Mouse (Mus musculus) forebrain, postnatal 0 days (tissue): ENCODE data around the gene Vipas39. TPM values are rescaled to one million over a fixed set of nuclear protein-coding genes. Genes with fewer than 3 reads are reported as not detected.

Experiments
- ATAC-seq: fragments of 200-750 bp; cut with Nextera tagmentation; 2 replicates; pipeline ENCODE4 v1.8.0; 2017; ENCODE audit warnings: mild to moderate bottlenecking, moderate library complexity
- DNase-seq: peaks from one replicate; pipeline ENCODE4 v3.0.0-alpha.2; 2015
- H3K27ac ChIP-seq: fragments of 300-500 bp; sonication (generic); 2 replicates; pipeline ENCODE4 v1.5.1; 2014; ENCODE audit warnings: low read depth, mild to moderate bottlenecking, antibody characterized with exemption, low read length, moderate library complexity, mixed read lengths
- H3K27me3 ChIP-seq: fragments of 300-500 bp; sonication (generic); 2 replicates; pipeline ENCODE4 v1.6.1; 2014; ENCODE audit warnings: mild to moderate bottlenecking, low read length, mixed read lengths; ENCODE audit not compliant: insufficient read depth
- H3K36me3 ChIP-seq: fragments of 300-500 bp; sonication (generic); 2 replicates; pipeline ENCODE4 v1.6.1; 2014; ENCODE audit warnings: mild to moderate bottlenecking, moderate library complexity; ENCODE audit not compliant: insufficient read depth
- H3K4me1 ChIP-seq: fragments of 300-500 bp; sonication (generic); 2 replicates; pipeline ENCODE4 v1.6.1; 2014; ENCODE audit warnings: antibody characterized with exemption; ENCODE audit not compliant: insufficient read depth
- H3K4me2 ChIP-seq: fragments of 300-500 bp; sonication (generic); 2 replicates; pipeline ENCODE4 v1.6.1; 2014; ENCODE audit warnings: low read depth, mild to moderate bottlenecking, moderate library complexity
- H3K4me3 ChIP-seq: fragments of 300-500 bp; sonication (generic); 2 replicates; pipeline ENCODE4 v1.5.1; 2014; ENCODE audit warnings: low read depth, low read length, mixed read lengths
- H3K9ac ChIP-seq: fragments of 300-500 bp; sonication (generic); 2 replicates; pipeline ENCODE4 v1.6.1; 2014; ENCODE audit warnings: mild to moderate bottlenecking
- H3K9me3 ChIP-seq: fragments of 300-500 bp; sonication (generic); 2 replicates; pipeline ENCODE4 v1.6.1; 2016; ENCODE audit warnings: low read length
- CTCF ChIP-seq: sonication (generic); IDR thresholded peaks from 2 replicates; pipeline ENCODE4 v1.5.1; 2016; ENCODE audit warnings: antibody characterized with exemption, control low read depth, low read depth
- WGBS: fragments of 180-500 bp; shearing (Covaris S2); extraction: QIAGEN DNeasy Blood & Tissue Kit; methylation state at CpG from one replicate; pipeline ENCODE4 v1.1.7; 2014; 5-methylcytosine and 5-hydroxymethylcytosine counted together
- microRNA-seq, 2 experiments: library from miRNA; unstranded; fragments of <30 nt; microRNA quantifications; one replicate each; pipeline ENCODE4; 2016
- polyA plus RNA-seq: library from polyadenylated mRNA; unstranded; fragments of >200 nt; fragmentation: Nextera tagmentation; extraction: Ambion mirVana; gene quantifications from 2 replicates; pipeline ENCODE4 v1.2.1, GENCODE M21; 2015
- total RNA-seq: library from RNA; depleted of rRNA; stranded (reverse); fragments of >200 nt; gene quantifications from 2 replicates; pipeline ENCODE4 v1.2.3, GENCODE M21; 2014; rRNA removed

Gene Vipas39
- total and polyA plus RNA-seq, 2 experiments from 2014 or later = 57.7 to 79.4 TPM

DNA sequence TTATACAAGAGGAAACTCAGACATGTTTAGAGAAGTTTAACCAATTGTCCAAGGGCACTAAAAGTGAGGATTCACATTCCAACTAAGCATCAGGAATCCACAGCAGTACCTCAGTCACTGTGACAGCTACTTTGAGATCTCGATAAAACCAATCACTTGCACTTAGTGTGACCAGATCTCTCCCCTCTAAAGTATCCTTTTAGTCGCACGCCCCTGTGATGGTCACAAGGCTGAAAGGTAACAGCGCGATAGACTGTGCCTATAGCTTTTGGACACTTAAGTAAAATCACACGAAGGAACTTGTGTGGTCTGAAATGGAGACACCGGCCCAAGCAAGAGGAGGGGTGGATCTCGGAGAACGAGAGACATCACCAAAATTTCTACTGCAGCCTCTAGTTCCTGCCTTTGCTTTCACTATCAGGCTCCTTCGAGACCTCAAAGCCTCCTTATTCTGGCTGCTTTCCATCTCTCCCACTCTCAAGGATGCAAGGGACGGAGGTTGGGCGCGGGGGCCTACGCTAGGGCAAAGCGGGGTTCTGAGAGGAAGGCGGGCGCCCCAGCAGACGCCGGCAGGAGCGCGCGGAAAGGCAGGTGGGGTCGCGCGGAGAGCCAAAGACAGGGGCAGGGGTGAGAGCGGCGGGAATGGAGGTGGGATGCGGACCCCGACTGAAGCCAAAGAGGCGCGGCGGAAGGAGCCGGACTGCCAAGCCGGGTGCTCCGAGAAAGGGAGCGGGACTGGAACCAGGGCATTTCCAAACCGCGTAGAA is 66.7 kb downstream of the Vipas39 start, which contains the start of gene Samd15:
Gene Samd15 (plus strand): TSS at position 518 of the 767 bp plus-strand sequence.
- no peaks in the 10 kb centered on the region for H3K36me3 ChIP-seq
- ATAC-seq (peak; percentile 56), DNase-seq (peak; percentile 60)
- no peaks in the 10 kb centered on the region for H3K27me3 ChIP-seq
- peaks cover 8% of the 10 kb centered on the region; the same call in 1 of the 2 replicates for H3K4me1 ChIP-seq
- no peaks in the 10 kb centered on the region for H3K9me3 ChIP-seq
- 2% methylated on average over 36 of the region's 38 CpGs for WGBS
- H3K4me3 ChIP-seq = peak within 1 kb of the TSS; percentile 91
- no peak for TF ChIP-seq CTCF
- H3K27ac ChIP-seq = peak within 1 kb of the TSS; percentile 95
- H3K4me2 ChIP-seq = peak within 1 kb of the TSS; percentile 81
- H3K9ac ChIP-seq = peak within 1 kb of the TSS; percentile 92

DNA sequence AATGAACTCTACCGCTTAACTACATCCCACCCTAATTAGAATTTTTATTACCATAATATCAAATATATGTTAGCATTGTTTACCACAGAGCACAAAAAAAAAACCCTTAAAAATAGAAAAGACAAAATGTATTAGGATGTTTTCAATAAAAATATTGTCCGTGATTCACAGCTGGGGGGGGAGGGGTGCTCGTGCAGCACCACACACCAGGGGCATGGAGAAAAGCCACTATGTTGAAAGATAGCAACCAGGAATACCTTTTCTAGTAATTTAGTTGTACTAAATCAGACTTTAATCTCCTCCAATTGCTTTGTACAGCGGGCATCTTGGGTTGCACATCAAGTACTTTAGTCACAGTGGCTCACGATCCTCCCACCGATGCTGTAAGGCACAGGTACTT is 67.3 kb downstream of the Vipas39 start:
- H3K4me2 ChIP-seq = peak overlapping the region; percentile 81
- DNase-seq (no peak), ATAC-seq (no peak)
- peaks cover 8% of the 10 kb centered on the region; the same call in 1 of the 2 replicates for H3K4me1 ChIP-seq
- no peaks in the 10 kb centered on the region for H3K9me3 ChIP-seq
- 42% methylated on average over 6 of the region's 6 CpGs for WGBS
- no peak for TF ChIP-seq CTCF
- H3K9ac ChIP-seq = peak overlapping the region; percentile 92
- H3K27me3 ChIP-seq = no peaks in the 10 kb centered on the region
- H3K36me3 ChIP-seq = no peaks in the 10 kb centered on the region
- H3K27ac ChIP-seq = no peak overlapping the region
- peak overlapping the region; percentile 91 for H3K4me3 ChIP-seq

DNA sequence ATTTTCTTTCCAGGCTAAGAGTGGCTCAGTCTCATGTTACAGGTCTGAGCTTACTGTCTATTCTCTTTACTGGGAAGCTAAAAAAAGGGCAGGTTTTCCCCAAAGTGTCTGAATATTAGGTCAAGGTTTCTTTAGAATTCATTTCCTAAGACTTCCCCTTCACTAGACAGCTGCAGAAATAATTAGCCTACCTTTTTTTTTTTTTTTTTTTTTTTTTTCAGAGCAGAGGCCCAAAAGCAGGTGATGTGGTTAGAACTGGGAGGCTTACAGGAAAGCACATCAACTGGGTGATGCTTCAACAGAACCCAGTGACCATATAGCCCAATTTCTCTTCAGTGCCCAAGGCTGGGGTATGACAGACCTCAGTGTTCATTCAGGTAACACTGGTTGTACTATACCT is 69.7 kb downstream of the Vipas39 start:
- H3K4me1 ChIP-seq = peaks cover 8% of the 10 kb centered on the region; the same call in 1 of the 2 replicates
- DNase-seq (no peak), ATAC-seq (no peak)
- H3K36me3 ChIP-seq = no peaks in the 10 kb centered on the region
- no peak for TF ChIP-seq CTCF
- H3K4me2 ChIP-seq = no peak overlapping the region
- H3K9me3 ChIP-seq = no peaks in the 10 kb centered on the region
- H3K9ac ChIP-seq = no peak overlapping the region
- H3K27me3 ChIP-seq = no peaks in the 10 kb centered on the region
- no peak overlapping the region for H3K4me3 ChIP-seq
- no peak overlapping the region for H3K27ac ChIP-seq

DNA sequence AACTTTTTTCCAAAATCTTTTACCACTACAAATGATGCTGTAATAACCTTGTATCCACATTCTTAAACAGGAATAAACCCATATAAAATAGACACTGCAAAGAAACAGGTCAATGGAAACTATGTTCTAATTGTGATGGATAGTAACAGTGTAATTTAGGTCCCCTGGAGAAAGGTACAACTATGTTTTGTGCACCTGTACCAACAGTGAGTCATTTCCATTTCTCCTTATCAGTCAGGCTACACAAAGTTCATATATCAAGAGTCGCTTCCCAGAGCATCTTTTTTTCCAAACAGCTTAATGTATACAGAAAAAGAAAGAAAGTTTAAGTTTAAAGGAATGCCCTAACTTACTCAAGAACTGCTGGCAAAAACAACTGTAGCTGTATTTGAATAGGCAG is 71.0 kb downstream of the Vipas39 start:
- no peaks in the 10 kb centered on the region for H3K27me3 ChIP-seq
- no peak for ATAC-seq
- TF ChIP-seq CTCF = no peak
- no peak overlapping the region for H3K27ac ChIP-seq
- no peaks in the 10 kb centered on the region for H3K36me3 ChIP-seq
- no peak for DNase-seq
- WGBS = 84% methylated on average over 1 of the region's 1 CpGs
- H3K4me3 ChIP-seq = no peak overlapping the region
- peaks cover 5% of the 10 kb centered on the region; the same call in 1 of the 2 replicates for H3K4me1 ChIP-seq
- no peak overlapping the region for H3K9ac ChIP-seq
- no peaks in the 10 kb centered on the region for H3K9me3 ChIP-seq
- no peak overlapping the region for H3K4me2 ChIP-seq

DNA sequence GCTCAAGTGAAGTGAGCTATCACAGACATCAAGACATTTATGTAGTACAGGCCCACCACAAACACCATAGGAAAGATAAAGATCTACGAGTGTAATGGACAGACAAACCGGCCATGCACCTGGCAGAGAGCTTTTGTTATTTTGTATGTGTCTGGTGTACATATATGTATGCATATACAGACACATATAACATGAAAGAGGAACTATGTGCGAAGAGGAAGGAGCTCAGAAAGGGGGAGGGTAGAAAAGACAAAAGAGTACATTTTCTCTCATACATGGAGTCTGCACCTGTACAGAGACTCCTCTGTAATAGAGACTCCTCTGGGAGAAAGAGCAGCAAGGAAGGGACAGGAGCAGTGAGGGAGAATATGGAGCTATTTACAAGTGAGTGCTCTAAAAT is 73.0 kb downstream of the Vipas39 start:
- WGBS = 91% methylated on average over 3 of the region's 3 CpGs
- ATAC-seq (no peak), DNase-seq (no peak)
- Histone ChIP-seq H3K27ac (no peak overlapping the region), H3K27me3 (no peaks in the 10 kb centered on the region), H3K9me3 (no peaks in the 10 kb centered on the region), H3K9ac (no peak overlapping the region), H3K4me2 (no peak overlapping the region), H3K4me3 (no peak overlapping the region), H3K36me3 (no peaks in the 10 kb centered on the region), H3K4me1 (no peaks in the 10 kb centered on the region)
- TF ChIP-seq CTCF = no peak

Small RNA genes within 50 kb of the gene (microRNA-seq; reads per million reads assigned to microRNA genes)
- gene Gm47293 = 0 reads per million in 2 experiments

Other genes with a start within 250 kb of the Vipas39 start
- 20.1 and 21.8 TPM in 2 replicates for gene Tmem63c, start 244.9 kb downstream of the Vipas39 start, total RNA-seq
- 6.6 and 8.5 TPM in 2 replicates for gene Tmem63c, start 244.9 kb downstream of the Vipas39 start, polyA plus RNA-seq
- gene Ngb, start 163.7 kb downstream of the Vipas39 start, total RNA-seq = 9.2 and 9.9 TPM in 2 replicates
- 7.1 and 12.2 TPM in 2 replicates for gene Ngb, start 163.7 kb downstream of the Vipas39 start, polyA plus RNA-seq
- 49.3 and 57.6 TPM in 2 replicates for gene Gstz1, start 119.1 kb downstream of the Vipas39 start, total RNA-seq
- 44.4 and 44.5 TPM in 2 replicates for gene Gstz1, start 119.1 kb downstream of the Vipas39 start, polyA plus RNA-seq
- gene Pomt2, start 118.3 kb downstream of the Vipas39 start, total RNA-seq = 23.3 and 32.5 TPM in 2 replicates
- gene Pomt2, start 118.3 kb downstream of the Vipas39 start, polyA plus RNA-seq = 9.0 and 10.8 TPM in 2 replicates
- 1.0 and 7.4 TPM in 2 replicates for gene Samd15, start 66.5 kb downstream of the Vipas39 start, total RNA-seq
- 1.5 and 1.8 TPM in 2 replicates for gene Samd15, start 66.5 kb downstream of the Vipas39 start, polyA plus RNA-seq
- 13.9 and 16.4 TPM in 2 replicates for gene Tmed8, start 65.8 kb downstream of the Vipas39 start, total RNA-seq
- 2.0 and 3.2 TPM in 2 replicates for gene Tmed8, start 65.8 kb downstream of the Vipas39 start, polyA plus RNA-seq
- 0.48 and 0.62 TPM in 2 replicates for gene Noxred1, start 27.5 kb downstream of the Vipas39 start, total RNA-seq
- gene Noxred1, start 27.5 kb downstream of the Vipas39 start, polyA plus RNA-seq = 0.21 TPM in 1 of 2 replicates, not detected in the other
- gene Ahsa1, start 223 bp upstream of the Vipas39 start, total RNA-seq = 137 and 184 TPM in 2 replicates
- 171 and 187 TPM in 2 replicates for gene Ahsa1, start 223 bp upstream of the Vipas39 start, polyA plus RNA-seq
- 0.69 and 1.1 TPM in 2 replicates for gene Ism2, start 33.4 kb upstream of the Vipas39 start, total RNA-seq
- gene Ism2, start 33.4 kb upstream of the Vipas39 start, polyA plus RNA-seq = 0.88 and 1.8 TPM in 2 replicates
- 53.5 and 69.2 TPM in 2 replicates for gene Sptlc2, start 122.1 kb upstream of the Vipas39 start, total RNA-seq
- gene Sptlc2, start 122.1 kb upstream of the Vipas39 start, polyA plus RNA-seq = 73.1 and 84.9 TPM in 2 replicates
- 63.9 and 86.4 TPM in 2 replicates for gene Slirp, start 177.6 kb upstream of the Vipas39 start, total RNA-seq
- 208 and 262 TPM in 2 replicates for gene Slirp, start 177.6 kb upstream of the Vipas39 start, polyA plus RNA-seq
- gene Alkbh1, start 177.8 kb upstream of the Vipas39 start, total RNA-seq = 40.1 and 40.4 TPM in 2 replicates
- 18.0 and 28.6 TPM in 2 replicates for gene Alkbh1, start 177.8 kb upstream of the Vipas39 start, polyA plus RNA-seq
- 72.2 and 79.6 TPM in 2 replicates for gene Snw1, start 206.0 kb upstream of the Vipas39 start, total RNA-seq
- gene Snw1, start 206.0 kb upstream of the Vipas39 start, polyA plus RNA-seq = 95.6 and 109 TPM in 2 replicates
- not detected in 2 replicates for gene Gm5788, start 228.5 kb upstream of the Vipas39 start, total RNA-seq
- gene Gm5788, start 228.5 kb upstream of the Vipas39 start, polyA plus RNA-seq = not detected in 2 replicates
- not detected in 2 replicates for gene Gm8300, start 248.1 kb upstream of the Vipas39 start, total RNA-seq
- not detected in 2 replicates for gene Gm8300, start 248.1 kb upstream of the Vipas39 start, polyA plus RNA-seq